Mouse (Mus musculus): ENCODE measurements around the gene Zbtb44.

- TF ChIP-seq EP300 (IDR thresholded peaks at IDR 0.05): no peak
- no peak for TF ChIP-seq CTCF (IDR thresholded peaks at IDR 0.05)
Observed at GRCm38 (mm10) chr9:31088883-31089282, 58.4 kb downstream of the Zbtb44 start.

Data from lung, postnatal 0 days (tissue).